Mouse (Mus musculus): Measurements from ENCODE around the gene Fthl17a. TPM values are rescaled to one million over a fixed set of nuclear protein-coding genes. Genes with fewer than 3 reads are reported as not detected.

Fthl17a gene
- polyA plus RNA-seq (2016; fragmentation: Nextera tagmentation; extraction: Ambion mirVana) = not detected in 2 replicates

DNA sequence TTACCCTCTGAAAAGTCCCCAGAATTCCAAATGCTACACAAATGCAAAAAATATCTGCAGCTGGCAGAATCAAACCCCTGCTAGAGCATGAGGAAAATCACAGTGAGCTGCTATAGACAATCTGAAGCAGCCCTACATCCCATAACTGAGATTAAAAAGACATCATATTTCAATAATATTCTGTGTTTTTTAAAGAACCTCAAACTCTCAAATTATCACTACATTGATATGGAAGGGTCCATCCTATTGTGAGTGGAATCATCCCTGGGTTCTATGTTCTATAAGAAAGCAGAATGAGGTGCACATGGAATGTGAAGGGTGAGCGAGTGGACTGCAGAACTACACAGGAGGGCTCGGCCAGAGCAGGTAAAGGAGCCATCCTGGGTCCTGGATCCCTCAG, at the start of gene Fthl17a:
Fthl17a (plus strand) TSS at position 301 of the 400 bp plus-strand sequence.
- 95% methylated on average over 2 of the region's 2 CpGs for WGBS
- Histone ChIP-seq H3K4me1 (no peaks in the 10 kb centered on the region), H3K9me3 (replicated peaks) (no peaks in the 10 kb centered on the region), H3K36me3 (no peaks in the 10 kb centered on the region), H3K4me3 (no peak within 1 kb of the TSS), H3K27ac (no peak within 1 kb of the TSS), H3K27me3 (ENCODE audit: low read depth, poor library complexity, severe bottlenecking) (no peaks in the 10 kb centered on the region)
- DNase-seq (ENCODE audit: low spot score) = no peak

DNA sequence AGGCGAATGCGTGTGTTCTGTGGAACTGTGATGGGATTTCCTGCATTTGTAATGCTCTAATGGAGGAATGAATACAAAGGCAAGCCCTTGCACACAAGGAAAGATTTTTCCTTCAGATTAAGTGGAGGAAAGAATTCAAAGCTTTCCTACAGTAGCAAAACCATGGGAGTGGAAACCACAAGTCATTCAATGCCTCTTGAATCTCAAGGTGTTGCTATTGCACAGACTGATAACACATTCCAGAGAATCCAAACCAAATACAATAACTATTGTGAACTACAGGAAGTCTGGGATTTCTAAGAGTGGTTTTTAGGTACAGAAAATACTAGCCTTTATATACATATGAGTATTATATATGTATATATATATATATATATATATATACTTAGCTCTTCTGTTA, 42.5 kb upstream of the Fthl17a start:
- Histone ChIP-seq H3K27me3 (ENCODE audit: low read depth, poor library complexity, severe bottlenecking) (peaks cover 6% of the 10 kb centered on the region; the same call in 1 of the 2 replicates), H3K27ac (no peak overlapping the region), H3K4me3 (no peak overlapping the region), H3K4me1 (no peaks in the 10 kb centered on the region), H3K9me3 (replicated peaks) (no peaks in the 10 kb centered on the region), H3K36me3 (no peaks in the 10 kb centered on the region)
- WGBS = 90% methylated on average over 2 of the region's 2 CpGs
- DNase-seq (ENCODE audit: low spot score) = no peak

DNA sequence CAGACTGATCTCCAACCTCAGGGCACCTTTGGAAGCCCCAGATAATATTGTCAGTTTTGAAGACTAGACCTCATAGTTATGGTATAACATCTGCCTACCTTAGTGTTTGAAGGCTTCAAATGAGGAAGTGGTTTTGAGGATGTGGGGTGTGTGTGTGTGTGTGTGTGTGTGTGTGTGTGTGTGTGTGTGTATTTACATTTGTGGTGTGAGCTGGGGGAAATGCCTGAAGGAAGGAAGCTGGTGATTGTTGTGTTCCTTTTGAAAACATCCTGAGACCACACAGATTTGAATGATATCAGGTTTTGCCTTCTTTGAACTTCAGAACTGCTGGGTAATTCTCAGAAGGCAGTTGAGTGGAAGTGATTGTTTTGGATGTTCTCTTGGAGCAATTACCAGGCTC, 22.6 kb upstream of the Fthl17a start:
- Histone ChIP-seq H3K27ac (no peak overlapping the region), H3K27me3 (ENCODE audit: low read depth, poor library complexity, severe bottlenecking) (no peaks in the 10 kb centered on the region), H3K9me3 (replicated peaks) (no peaks in the 10 kb centered on the region), H3K4me1 (0 out of 2 replicates have a peak, but pooled peaks cover 5% of the 10 kb centered on the region), H3K4me3 (no peak overlapping the region), H3K36me3 (no peaks in the 10 kb centered on the region)
- DNase-seq (ENCODE audit: low spot score) = no peak

DNA sequence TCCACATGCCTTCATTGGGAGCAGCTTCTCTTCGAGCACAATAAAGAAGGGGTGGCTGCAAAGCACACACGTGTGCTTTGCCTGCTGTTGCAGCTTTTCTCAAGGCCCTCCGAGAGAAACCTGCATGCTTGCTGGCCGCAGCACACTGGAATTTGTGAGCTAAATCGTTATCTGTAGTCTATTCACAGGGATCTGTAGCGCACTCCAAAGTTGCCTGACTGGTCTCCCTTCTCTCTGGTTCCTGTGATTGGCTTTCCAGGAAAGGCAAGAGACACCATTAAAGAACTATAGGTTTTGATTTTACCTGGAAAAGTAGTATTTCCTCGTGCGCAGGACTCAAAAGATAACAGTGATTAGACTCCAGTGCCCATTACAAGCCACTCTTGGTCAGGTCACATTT, 22.3 kb downstream of the Fthl17a start:
- no peak overlapping the region for H3K27ac ChIP-seq
- no peaks in the 10 kb centered on the region for H3K27me3 ChIP-seq (ENCODE audit: low read depth, poor library complexity, severe bottlenecking)
- no peaks in the 10 kb centered on the region for H3K9me3 ChIP-seq (replicated peaks)
- no peak for DNase-seq (ENCODE audit: low spot score)
- no peak overlapping the region for H3K4me3 ChIP-seq
- 74% methylated on average over 8 of the region's 8 CpGs for WGBS
- no peaks in the 10 kb centered on the region for H3K36me3 ChIP-seq
- no peaks in the 10 kb centered on the region for H3K4me1 ChIP-seq

DNA sequence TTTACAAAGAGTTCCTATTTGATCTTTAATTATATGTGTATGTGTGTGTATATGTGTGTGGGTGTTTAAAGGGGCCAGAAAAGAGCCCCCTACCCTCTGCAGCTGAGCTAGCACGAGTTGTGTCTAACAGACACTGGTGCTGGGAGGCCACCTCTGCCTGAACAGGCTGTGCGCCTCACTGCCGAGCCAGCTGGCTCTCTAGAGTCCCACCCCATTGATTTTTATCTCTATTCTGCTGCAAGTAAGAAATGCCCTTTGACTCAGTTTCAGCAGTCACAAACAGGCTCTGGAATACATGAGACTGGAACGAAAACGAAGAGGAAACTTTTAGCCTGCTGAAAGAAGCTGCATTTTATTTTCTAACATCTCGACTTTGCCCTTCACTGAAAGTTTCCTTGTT, 22.8 kb downstream of the Fthl17a start:
- WGBS = 65% methylated on average over 6 of the region's 6 CpGs
- no peak for DNase-seq (ENCODE audit: low spot score)

DNA sequence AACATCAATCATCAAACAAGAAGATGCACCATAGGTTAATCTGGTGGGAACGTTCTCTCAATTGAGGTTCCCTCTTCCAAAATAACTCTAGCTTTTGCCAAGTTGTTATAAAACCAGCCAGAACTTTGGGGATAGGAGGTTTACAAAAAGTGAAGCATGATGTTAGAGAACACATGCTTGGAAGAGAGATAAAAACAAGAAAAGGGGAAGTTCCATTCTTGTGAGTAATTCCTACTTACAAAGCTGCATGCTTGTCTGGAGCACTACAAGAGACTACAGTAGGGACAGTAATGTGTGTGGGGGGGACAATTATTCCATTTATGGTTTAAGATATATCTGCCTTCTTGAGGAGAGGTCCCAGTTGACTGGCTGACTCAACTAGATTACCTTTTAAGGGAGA, 40.4 kb downstream of the Fthl17a start:
- WGBS = 92% methylated on average over 1 of the region's 1 CpGs
- Histone ChIP-seq H3K9me3 (replicated peaks) (no peaks in the 10 kb centered on the region), H3K27ac (no peak overlapping the region), H3K4me3 (no peak overlapping the region), H3K36me3 (no peaks in the 10 kb centered on the region), H3K4me1 (no peaks in the 10 kb centered on the region), H3K27me3 (ENCODE audit: low read depth, poor library complexity, severe bottlenecking) (no peaks in the 10 kb centered on the region)
- DNase-seq (ENCODE audit: low spot score) = no peak

More for the DNA sequence above, 22.8 kb downstream of the Fthl17a start:
- no peaks in the 10 kb centered on the region for H3K36me3 ChIP-seq
- no peaks in the 10 kb centered on the region for H3K9me3 ChIP-seq (replicated peaks)
- H3K27me3 ChIP-seq (ENCODE audit: low read depth, poor library complexity, severe bottlenecking) = no peaks in the 10 kb centered on the region
- no peaks in the 10 kb centered on the region for H3K4me1 ChIP-seq
- no peak overlapping the region for H3K4me3 ChIP-seq
- H3K27ac ChIP-seq = no peak overlapping the region

DNA sequence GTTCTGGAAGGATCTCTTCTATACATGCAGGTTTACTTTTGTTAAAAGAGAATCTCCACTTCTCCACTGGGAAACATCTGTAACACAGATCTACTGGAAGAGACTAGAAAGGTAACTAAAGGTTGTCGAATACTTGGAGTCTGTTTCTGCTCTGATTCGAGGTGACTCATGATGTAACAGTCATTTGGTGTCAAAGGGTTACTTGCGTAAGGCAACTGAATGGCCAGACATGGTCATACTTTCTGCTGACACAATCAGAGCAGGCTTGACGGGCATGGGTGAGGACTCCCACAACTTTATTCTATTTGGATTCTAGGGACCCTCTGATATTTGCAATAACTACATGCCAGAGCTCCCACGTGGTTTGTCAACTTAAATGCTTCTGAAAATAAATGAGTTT, 43.3 kb downstream of the Fthl17a start:
- WGBS = 71% methylated on average over 5 of the region's 5 CpGs
- Histone ChIP-seq H3K4me3 (no peak overlapping the region), H3K9me3 (replicated peaks) (no peaks in the 10 kb centered on the region), H3K27me3 (ENCODE audit: low read depth, poor library complexity, severe bottlenecking) (no peaks in the 10 kb centered on the region), H3K36me3 (no peaks in the 10 kb centered on the region), H3K4me1 (no peaks in the 10 kb centered on the region), H3K27ac (no peak overlapping the region)
- DNase-seq (ENCODE audit: low spot score) = no peak

DNA sequence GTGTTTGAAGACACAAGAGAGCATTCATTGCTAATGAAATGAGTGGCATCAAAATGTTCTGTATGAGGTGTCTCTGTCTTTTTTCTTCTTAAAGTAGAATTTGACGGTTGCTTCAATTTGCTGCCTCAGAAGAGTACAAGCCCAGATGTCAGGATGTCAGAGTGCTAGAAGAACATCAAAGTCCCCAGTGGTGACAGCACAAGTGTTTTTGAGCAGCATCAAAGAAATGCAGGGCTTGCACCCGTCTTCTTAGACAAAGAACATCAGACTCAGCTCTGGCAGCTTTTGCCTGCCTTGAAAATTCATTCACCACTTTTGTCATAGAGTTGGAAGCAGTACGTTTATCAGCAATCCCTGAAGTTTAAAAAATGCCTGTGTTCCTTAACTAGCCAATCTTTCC, 44.5 kb downstream of the Fthl17a start:
- no peak overlapping the region for H3K4me3 ChIP-seq
- WGBS = 34% methylated on average over 3 of the region's 3 CpGs

DNA sequence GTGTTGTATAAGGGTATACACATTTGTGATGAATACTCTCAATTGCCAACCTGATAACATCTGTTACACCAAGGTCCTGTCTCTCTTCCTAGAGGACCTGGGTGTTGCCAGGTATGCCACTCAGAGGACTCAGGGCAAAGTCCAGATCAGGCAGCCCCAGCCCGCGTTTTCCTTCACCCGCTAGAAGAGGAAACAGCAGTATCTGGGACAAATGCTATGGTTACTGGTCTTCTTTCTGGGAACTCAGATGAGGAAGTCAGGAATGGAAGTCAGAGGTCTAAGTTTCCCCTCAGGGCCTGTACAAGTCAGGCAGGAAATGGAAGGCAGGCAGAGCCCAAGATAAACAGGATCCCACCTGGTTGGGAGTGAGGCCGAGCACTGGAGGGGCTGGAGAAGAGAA, 55.2 kb downstream of the Fthl17a start:
- WGBS = 90% methylated on average over 4 of the region's 4 CpGs
- Histone ChIP-seq H3K4me1 (no peaks in the 10 kb centered on the region), H3K36me3 (no peaks in the 10 kb centered on the region), H3K27ac (no peak overlapping the region), H3K27me3 (ENCODE audit: low read depth, poor library complexity, severe bottlenecking) (0 out of 2 replicates have a peak, but pooled peaks cover 4% of the 10 kb centered on the region), H3K9me3 (replicated peaks) (no peaks in the 10 kb centered on the region), H3K4me3 (no peak overlapping the region)
- no peak for DNase-seq (ENCODE audit: low spot score)

More for the DNA sequence above, 44.5 kb downstream of the Fthl17a start:
- DNase-seq (ENCODE audit: low spot score) = no peak
- no peaks in the 10 kb centered on the region for H3K27me3 ChIP-seq (ENCODE audit: low read depth, poor library complexity, severe bottlenecking)
- no peaks in the 10 kb centered on the region for H3K36me3 ChIP-seq
- no peaks in the 10 kb centered on the region for H3K4me1 ChIP-seq
- H3K27ac ChIP-seq = no peak overlapping the region
- H3K9me3 ChIP-seq (replicated peaks) = no peaks in the 10 kb centered on the region

DNA sequence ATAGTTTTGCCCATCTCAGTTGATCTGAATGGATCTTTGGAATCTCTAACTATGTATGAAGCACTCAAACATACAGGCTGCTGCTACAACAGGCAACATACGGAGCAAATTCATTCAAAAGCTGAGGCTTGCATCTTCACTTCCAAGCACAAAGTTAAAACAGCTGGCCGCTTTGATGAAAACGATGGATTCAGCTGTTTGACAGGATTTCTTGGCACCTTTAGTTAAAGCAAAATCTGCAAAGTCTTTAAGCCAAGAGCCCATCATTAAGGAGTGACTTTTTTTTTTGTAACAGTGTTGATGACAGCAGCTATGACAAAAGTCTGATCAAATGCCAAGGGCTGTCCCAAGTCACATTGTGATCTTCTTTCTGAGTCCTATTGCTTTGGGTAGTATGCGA, 69.1 kb downstream of the Fthl17a start:
- Histone ChIP-seq H3K36me3 (no peaks in the 10 kb centered on the region), H3K4me1 (no peaks in the 10 kb centered on the region), H3K27ac (no peak overlapping the region), H3K27me3 (ENCODE audit: low read depth, poor library complexity, severe bottlenecking) (peaks cover 9% of the 10 kb centered on the region; the same call in 1 of the 2 replicates), H3K9me3 (replicated peaks) (no peaks in the 10 kb centered on the region), H3K4me3 (no peak overlapping the region)
- 75% methylated on average over 4 of the region's 4 CpGs for WGBS
- DNase-seq (ENCODE audit: low spot score) = no peak

DNA sequence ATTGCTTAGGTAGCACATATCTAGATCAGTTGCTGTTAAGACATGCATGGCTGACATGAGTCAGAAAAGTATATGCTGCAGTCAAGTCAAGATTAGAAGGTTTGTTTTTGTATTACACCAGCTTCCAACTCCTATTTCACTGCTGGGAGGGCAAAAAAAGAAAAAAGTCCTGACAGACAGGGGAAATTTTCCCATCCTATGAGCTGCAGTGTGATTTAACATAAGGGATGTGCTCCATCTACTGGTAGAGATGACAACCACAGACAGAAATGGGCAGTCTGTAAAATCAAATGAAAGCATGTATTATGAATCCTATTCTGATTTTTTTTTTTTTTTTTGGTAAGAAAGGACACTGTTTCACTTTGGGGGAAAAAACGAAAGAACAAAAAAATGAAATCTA, 69.7 kb downstream of the Fthl17a start:
- 18% methylated on average over 1 of the region's 1 CpGs for WGBS
- Histone ChIP-seq H3K36me3 (no peaks in the 10 kb centered on the region), H3K9me3 (replicated peaks) (no peaks in the 10 kb centered on the region), H3K4me3 (no peak overlapping the region), H3K27me3 (ENCODE audit: low read depth, poor library complexity, severe bottlenecking) (peaks cover 9% of the 10 kb centered on the region; the same call in 1 of the 2 replicates), H3K4me1 (no peaks in the 10 kb centered on the region), H3K27ac (no peak overlapping the region)
- DNase-seq (ENCODE audit: low spot score) = no peak
